Mouse (Mus musculus) cerebellum, postnatal 10 days (tissue): ENCODE measurements around the gene Enpp5.

Experiments used
- DNase-seq, 2 experiments: peaks; one replicate each; pipeline ENCODE4 v3.0.0; 2021; ENCODE audit warnings: mixed read lengths in 2 of 2

The Enpp5 gene

DNA sequence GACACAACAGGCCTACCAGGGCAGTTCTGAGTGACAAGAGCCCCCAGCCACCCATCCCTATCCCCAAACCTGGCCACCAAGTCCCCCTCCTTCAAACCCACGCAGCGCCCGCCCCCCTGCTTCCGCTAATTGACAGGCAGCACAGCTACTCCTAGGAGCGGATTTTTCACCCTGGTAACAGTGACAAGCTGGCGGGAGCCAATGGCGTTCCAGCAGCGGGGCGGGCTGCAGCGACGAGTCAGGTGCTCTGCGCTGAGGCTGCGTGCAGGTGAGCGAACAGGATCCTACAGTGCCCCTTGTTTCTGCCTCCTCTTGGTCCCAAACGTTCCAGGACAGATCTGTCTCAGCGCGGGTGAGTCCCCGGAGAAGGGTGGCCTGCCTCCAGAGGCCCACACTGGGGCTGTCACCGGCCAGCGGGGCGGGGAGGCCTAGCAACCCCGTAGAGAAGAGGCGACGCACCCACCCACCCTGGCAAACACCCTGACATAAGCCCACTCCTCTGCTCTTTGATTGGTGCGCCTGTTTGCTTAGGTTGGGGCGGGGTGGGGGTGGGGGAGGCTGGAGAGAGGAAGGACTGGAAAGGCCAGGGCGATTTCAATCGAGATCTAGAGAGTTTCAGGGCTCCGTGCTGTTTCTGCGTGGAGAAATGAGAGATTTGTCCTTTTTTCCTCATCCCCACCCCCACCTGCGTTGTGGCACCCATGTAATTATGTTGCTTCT is at the start of gene Enpp5:
TSS of gene Enpp5 (plus strand) at position 183 of the 720 bp plus-strand sequence.
- peak; percentile 95 to 96 for DNase-seq

DNA sequence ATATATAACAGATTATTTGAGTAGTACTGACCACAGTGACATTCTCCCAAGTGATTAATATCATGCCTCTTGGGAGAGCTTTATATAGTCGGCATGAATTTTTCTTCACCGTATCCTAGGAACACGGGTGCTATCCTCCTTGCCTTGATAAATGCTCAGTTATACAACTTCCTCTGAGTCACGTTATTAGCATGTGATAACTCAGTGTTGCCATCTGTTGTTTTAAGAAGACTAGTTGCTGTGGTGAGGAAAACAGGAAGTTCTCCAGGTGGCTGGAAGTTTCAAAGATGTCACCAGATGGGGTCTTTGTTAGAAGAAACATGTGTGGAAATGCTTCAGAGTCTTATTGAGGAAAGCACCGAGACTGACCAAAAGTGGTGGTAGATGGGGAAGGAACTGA is 49.0 kb upstream of the Enpp5 start:
- DNase-seq, result no peak

DNA sequence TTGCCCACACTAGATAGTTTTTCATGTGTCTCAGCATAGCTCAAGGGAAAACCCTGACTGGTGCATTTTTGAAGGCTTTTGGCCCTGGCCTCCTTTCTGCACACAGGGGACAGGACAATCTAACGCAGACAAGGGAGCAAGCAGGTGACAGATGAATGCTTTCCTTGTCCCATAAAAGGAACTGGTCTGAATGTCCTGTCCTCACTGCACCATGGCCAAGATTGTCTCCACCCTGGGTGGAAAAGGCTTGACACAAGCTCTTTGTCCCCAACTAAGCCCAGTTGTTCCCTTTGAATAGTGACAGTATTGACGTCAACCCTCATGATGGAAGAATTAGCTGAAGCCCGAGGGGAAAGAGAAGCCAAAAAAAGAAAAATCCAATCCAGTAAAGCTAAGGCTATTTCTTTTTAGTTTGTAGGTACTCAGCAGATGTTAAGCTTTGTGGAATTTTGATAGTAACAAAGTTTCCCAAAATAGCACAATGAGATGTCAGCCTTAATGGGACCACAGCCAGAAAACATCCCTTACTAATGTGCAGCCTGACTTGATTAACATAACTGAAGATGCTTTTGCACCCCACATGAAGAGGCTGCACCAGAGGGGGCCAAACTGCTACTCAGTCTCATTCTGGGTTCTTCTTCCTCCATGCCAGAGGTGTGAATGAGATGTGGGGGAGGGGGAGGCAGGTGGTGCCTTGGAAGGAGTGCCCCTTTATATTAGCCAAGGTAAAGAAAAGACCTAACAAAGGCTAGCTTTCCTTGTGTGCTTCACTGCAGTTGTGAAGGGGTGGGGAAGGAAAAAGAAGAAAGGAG is 47.6 kb upstream of the Enpp5 start:
- peak in 1 of 2 experiments; percentile 21 for DNase-seq

DNA sequence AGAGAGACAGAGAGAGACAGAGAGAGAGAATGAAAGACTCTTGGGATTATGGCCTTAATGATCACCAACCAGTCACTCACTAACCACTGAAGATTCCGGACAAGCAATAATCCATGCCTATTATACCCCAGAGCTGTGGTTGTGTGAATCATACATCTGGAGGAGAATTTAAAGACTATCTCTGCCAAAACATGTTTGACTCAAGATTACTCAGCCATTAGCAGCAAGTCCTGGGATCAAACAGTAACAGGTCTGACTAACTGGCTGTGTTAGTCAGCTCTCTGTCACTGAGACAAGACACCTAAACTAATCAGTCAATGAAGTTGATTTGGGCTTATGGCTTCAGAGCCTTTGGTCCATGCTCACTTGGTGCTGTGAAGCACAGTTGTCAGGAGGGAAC is 43.6 kb upstream of the Enpp5 start:
- no peak for DNase-seq

DNA sequence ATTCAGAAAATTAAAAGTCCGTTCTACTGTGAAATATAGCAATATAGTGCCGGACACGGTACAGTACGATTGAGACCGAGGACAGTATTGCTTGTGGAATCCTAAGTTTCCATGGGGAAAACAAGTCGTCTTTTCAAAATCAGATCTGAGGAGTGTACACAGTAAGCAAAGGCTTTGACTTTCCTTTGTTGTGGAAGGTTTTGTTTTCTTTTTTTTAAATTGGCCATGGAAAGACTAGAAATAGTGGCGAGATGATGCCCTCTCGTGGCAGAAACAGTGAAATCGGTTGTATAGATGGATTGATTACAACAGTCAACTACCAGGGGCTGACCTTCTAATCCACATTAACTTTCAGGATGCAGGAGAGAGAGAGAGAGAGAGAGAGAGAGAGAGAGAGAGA is 40.0 kb upstream of the Enpp5 start:
- DNase-seq, result peak; percentile 77 to 79

DNA sequence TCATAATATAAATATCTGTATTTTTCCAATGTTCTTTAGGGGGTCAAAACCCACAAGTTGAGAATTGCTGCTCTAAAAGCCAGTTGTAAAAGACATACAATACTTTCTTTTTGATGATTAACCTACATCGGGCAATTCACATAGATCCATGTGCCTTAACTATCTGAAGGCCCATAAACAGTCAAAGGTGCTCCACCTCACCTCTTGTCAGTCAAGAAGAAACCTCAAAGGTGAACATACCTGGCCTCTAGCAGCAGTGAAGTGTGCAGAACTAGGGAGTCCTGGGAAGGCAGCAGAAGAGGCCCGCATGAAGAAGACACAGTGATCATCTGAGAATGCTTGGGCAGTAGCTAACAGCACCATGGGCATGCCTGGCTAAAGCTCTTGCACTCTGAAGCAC is 38.2 kb upstream of the Enpp5 start:
- DNase-seq, result no peak

DNA sequence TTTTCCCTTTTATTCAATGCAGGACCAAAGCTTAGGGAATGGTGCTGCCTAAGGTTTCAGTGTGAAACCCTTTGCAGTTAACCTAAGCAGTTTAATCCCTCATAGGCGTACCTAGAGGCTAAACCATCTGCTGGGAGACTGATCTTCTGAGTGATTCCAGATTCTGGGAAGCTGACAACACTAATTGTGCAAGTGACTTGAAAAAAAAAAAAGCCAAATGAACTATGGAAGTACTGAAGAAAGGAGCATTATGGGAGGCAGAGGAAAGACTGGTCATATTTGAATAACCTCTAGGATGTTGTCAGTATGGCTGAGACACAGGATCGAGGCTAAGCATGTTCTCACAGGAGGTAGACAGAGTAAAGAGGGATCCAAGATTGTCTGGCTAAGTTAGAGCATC is 36.3 kb upstream of the Enpp5 start:
- DNase-seq, result no peak

DNA sequence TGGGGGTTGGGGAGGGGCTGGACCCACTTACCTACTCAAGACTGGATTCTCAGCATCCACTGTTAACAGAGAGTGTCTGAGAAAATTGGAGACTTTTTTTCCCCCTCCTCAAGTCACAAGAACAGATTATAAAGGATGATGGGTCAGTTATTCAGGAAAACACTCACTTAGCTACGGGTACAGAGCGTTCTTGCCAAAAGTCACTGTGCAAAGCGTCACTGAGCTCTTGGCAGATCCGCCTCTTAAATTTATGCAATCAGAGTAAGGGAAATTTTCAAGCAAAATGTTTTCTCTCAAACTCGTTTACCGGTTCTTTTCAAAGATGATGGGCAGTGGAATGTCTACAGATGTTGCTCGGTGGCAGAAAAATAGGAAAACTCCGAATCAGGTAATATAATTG is 35.8 kb upstream of the Enpp5 start:
- no peak for DNase-seq

DNA sequence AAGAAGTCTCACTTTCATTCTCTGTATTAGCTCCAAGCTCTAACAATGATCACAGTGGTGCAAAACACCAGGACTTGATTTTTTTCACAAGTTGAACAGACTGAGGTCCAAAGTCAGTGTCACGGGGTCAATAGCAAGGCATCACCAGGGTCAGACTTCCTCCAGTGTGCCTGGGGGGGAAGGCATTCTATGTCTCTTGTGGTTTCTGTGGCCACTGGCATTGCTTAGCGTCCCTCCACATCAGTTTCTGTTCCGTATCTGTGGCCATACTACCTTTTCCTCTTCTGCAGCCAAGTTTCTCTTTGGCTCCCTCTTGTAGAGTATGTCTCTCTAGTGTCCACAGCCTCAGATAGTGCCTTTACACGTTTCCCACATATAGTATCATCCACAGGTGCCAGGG is 25.2 kb upstream of the Enpp5 start:
- DNase-seq, result no peak

DNA sequence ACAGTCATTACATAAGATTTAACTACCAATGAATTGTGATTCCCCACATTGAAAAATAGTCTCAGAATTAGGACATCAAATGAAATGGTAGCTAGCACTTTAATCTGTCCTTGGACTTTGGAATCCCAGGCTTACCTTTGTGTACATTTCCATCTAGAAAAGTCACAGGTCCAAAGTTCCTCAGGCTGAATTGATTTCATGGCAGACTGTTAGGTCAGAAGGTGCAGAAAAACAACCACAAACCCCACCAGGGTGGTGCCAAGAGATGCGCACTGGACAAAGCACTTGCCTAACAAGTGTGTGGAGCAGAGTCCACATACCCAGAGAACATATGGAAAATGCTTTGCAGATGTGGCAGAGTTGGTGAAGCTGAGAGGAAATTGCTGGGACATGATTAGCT is 21.5 kb upstream of the Enpp5 start:
- no peak for DNase-seq

DNA sequence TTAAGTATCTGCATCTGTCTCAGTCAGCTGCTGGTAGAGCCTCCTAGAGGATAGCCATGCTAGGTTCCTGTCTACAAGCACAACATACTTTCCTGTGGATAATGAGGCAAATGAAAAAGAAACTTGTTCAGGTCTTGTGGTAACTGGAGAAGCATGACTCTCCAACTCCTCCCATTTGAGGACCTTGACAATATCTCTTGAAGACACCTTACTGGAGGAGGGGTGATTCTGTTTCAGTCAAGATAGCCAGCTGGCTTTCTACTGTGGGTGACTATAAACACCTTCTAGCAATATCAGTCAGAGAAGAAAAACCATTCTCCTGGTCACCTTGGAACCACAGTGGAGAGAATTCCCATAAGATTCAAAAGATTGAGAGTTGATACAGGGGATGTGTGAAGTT is 20.5 kb upstream of the Enpp5 start:
- no peak for DNase-seq

DNA sequence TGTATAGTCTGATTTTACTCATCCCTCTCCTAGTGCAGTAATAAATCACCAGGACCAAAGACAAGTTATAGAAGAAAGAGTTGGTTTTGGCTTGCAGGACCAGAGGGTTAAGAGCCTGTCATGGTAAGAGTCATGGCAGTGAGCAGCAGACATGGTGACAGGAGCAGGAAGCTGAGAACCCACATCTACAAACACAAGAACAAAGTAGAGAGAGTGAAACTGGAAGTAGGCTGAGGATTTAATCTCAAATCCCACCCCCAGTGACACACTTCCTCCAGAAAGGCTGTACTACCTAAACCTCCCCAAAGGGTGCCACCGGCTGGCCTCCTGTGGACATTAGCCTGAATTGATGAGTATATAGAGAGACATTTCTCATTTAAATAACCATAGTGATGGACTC is 17.8 kb upstream of the Enpp5 start:
- DNase-seq, result no peak

DNA sequence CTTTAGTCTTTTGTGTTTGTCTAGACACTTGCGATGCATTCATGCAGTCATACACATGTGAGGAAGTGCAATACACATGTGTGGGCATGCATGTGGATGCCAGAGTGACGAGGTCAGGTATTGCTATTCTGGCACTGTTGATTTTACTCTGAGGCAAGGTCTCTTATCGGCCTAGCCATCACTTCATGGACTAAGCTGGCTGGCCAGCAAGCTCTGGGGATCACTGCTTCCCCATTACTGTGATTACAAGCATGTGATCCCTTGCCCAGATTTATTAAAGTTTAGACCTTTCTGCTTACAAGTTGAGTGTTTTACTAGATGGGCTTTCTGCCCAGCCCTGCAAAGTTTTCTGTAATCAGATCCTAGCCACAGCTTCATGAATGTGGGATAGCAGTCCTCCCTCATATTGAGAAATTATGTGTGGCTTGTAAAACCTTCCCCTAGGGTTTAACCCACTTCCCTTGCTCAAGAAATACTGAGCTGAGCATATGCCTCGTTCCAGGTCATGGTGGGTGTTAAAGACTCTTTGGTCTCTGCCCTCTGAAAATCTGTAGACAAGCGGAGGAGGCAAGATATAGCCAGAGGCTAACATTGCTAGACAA is 17.2 kb upstream of the Enpp5 start:
- no peak for DNase-seq

DNA sequence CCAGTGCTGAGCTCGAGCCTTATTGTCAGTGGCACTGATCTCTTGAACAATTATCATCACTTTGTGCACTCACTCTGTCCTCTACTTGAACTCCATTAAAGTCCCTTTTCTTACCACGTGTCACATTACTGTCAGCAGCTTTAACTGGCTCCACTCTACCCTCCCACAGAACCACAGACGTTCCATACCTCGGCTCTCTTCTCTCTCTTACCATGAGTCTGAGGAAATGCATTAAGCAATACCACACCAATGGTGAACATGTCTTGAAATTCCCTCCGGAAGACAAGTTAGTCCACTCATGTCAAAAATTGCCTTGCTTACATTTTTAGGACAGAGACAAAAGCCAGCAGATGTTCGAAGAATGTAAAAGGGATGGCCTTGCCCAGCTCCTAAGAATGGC is 9.7 kb upstream of the Enpp5 start:
- no peak for DNase-seq

DNA sequence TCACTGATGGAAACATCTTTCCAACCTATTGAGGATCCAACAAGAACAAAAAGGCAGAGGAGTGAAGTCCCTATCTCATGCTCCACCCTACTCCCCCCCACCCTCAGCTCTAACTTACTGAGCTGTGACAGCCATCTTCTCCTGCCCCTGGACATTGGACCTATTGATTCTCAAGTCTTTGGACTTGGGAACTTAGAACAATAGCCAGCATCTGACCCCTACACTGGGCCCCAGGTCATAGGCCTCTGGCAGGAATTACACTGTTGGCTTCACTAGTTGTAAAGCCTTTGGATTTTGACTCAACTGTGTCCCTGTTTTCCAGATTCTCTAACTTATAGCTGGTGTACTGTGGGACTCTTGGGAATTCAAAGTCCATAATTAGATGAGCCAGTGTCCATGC is 6.9 kb upstream of the Enpp5 start:
- no peak for DNase-seq

DNA sequence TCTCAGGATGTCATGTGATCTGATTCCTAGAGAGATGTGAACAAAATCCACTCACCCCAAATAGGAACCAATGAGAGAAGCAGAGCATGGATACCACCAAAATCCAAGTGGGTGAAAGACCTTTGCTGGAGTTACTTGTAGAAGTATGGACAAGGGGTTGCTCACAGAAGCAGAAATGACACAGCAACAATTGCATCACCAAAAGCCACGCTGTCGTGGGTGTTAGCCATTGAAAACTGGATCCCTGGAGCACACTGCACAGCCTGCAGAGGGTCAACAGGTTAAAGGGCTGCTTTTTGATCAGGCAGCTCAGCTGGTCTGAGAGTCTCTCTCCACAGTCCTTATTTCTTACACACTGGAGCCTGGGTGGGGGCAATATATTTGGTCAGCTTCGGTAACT is 3.0 kb upstream of the Enpp5 start:
- DNase-seq, result no peak

DNA sequence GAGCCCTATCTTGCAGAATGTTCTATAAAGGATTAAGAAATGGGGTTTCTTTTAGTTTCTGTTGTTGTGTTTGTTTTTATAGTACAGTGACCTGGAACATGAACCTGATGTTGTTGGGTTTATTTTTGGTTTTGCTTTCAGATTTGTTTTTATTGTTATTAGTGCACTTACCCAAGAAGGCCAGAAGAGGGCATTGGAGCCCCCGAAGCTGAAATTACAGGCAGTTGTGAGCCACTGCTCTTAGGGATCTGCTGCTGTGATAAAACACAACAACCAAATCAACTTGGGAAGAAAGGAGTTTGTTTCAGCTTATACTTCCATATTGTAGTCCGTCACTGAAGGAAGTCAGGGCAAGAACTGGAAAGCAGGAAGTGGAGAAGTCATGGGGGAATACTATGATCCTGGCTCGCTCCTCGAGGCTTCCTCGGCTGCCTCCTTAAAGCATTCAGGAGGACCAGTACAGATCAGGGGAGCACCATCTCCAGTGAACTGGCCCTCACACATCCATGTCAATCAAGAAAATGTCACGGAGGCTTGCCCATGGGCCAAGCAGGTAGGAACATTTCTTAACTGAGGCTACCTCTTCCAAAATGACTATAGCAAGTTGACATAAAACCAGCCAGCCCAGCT is 2.4 kb upstream of the Enpp5 start:
- DNase-seq, result peak; percentile 33 to 54

DNA sequence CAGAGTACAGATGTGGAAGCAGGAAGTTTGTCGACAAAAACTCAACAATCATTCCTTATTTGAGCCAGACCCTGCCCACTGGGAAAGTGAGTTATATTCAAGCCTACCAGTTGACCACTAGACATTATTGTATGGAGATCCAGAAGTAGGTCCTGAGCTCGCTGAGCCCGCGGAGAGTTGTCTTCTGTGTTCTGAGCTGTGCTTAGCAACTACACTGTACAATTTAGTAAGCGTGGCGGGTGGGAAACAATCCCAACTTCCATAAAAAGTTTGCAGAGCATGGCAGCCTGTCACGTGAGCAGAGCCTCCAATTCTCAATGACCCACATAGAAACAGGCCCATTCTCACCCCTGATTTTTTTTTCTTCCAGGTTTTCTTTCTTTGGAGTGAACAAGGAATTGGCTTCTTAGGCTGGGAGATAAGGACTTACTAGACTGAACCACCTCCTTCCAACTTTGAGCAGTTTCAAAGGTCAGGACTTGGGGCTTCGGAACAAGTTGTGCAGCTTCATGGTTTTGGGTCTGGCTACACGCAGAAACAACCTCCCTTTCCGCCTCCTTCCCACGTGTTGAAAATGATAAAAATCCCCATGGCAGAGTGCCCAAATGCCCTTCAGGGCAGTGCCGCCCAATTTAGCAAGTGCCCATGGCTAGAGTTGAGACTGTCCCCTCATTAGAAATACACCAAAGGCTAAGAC is 1.3 kb upstream of the Enpp5 start:
- DNase-seq, result peak; percentile 8 to 26

DNA sequence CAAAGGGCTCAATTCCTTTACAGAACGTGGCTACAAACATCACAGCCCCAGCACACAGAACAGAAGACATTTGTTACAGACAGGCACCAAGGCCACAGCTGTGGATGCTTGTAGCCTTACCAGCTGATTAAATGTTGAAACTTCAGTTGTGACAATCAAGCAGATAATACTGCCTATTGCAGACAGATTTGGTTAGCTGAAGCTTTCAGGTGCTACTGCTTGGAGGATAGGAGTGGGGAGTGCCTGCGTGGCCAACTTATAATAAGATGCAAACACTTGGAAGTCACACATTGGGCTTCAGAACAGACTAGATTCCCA is 811 bp upstream of the Enpp5 start:
- no peak for DNase-seq

DNA sequence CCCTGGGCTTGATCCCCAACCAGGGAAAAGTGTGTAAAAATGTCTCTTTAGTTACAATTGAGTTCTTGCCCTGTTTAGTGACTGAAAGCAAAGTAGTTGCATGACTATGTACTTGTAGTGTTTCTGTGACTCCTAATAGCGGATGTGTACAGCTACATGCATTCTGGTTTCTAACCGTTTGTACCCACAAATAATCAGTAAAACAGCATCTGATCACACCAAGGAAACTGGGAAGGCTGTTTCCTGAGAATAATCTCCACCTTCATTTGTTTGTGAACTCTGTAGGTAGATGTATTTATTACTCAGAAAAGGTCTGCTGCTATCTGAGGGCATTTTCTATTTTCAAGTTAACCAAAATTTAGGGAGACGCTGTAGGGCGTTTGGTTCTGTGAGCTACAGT is 4.5 kb downstream of the Enpp5 start:
- DNase-seq, result no peak

DNA sequence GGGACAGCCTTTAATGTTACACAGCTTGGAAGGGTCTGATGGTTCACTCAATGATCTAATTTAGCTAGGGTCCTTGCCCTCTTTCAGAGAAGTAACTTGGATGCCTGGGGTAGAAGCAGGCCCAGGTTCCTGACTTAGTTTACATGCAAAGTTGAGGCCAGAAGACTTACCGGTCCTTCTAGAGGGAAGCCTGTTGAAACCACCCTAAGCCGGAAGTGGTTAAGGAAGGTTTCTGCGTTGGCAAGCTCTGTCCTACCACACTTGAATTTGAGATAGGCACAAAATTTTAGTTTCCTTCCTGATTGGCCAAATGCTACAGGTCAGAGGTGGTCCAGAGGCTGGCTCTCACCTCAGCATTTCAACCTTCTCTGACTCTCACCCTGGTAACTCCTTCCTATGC is 9.6 kb downstream of the Enpp5 start:
- DNase-seq, result no peak

DNA sequence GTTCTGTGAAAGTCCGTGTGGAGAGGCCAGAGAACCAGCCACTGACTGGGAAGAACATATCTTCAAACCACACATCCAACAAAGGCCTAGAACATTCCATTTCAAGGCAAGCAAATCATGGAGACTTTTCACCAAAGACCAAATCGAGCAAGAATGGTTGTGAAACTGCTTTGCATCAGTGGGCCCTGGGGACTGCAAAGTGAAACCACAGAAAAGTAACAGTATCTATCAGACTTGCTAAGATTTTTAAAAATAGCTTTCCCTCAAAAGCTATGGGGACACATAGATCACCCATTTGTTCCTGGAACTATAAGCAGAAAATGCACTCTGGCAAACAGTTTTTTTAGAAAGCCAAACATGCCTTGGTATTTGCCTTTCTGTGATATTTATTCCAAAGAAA is 12.3 kb downstream of the Enpp5 start:
- no peak for DNase-seq

DNA sequence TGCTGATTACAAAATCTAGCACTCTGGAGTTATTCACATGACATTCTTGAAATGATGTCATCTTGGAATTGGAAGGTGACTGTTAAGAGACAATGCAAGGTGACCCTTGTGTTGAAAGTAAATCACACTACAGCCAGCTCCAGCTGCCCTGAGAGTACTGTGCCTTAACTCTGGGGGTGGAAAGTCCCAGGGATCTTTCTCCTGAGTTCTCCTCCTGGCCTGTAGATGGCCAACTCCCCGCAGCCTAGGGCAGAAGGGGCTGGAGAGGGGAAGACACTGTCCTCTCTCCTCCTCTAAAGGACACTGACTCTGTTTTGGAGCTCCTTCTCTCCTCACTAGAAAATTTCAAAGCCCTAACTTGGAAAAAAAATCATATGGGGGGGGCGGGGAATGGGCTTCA is 12.9 kb downstream of the Enpp5 start:
- no peak for DNase-seq
